Mouse (Mus musculus) hindbrain, embryonic 16.5 days (tissue): Measurements from ENCODE around the gene Crtac1. TPM values are rescaled to one million over a fixed set of nuclear protein-coding genes. Genes with fewer than 3 reads are reported as not detected.

Experiments used
- ATAC-seq: fragments of 200-750 bp; cut with Nextera tagmentation; 2 replicates; pipeline ENCODE4 v1.8.0; 2017; ENCODE audit warnings: moderate TSS enrichment, moderate library complexity
- H3K27ac ChIP-seq: fragments of 300-500 bp; sonication (generic); 2 replicates; pipeline ENCODE4 v1.5.1; 2014; ENCODE audit warnings: low read depth, mild to moderate bottlenecking, control low read depth, low read length, moderate library complexity
- H3K27me3 ChIP-seq: fragments of 300-500 bp; sonication (generic); replicated peaks from 2 replicates; pipeline ENCODE4 v1.6.1; 2014; ENCODE audit warnings: low read length; ENCODE audit not compliant: control insufficient read depth, insufficient read depth
- H3K36me3 ChIP-seq: fragments of 300-500 bp; sonication (generic); 2 replicates; pipeline ENCODE4 v1.6.1; 2014; ENCODE audit warnings: mild to moderate bottlenecking, low read length, moderate library complexity, mixed read lengths; ENCODE audit not compliant: control insufficient read depth, insufficient read depth
- H3K4me1 ChIP-seq: fragments of 300-500 bp; sonication (generic); 2 replicates; pipeline ENCODE4 v1.6.1; 2014; ENCODE audit warnings: low read depth, low read length; ENCODE audit not compliant: control insufficient read depth, insufficient read depth
- H3K4me2 ChIP-seq: fragments of 300-500 bp; sonication (generic); 2 replicates; pipeline ENCODE4 v1.6.1; 2014; ENCODE audit warnings: mild to moderate bottlenecking, low read length, control low read depth, moderate library complexity
- H3K4me3 ChIP-seq: fragments of 300-500 bp; sonication (generic); 2 replicates; pipeline ENCODE4 v1.5.1; 2014; ENCODE audit warnings: mild to moderate bottlenecking, low read length, control low read depth, moderate library complexity
- H3K9ac ChIP-seq: fragments of 300-500 bp; sonication (generic); 2 replicates; pipeline ENCODE4 v1.6.1; 2014; ENCODE audit warnings: low read depth, mild to moderate bottlenecking, control low read depth, low read length, moderate library complexity
- H3K9me3 ChIP-seq: fragments of 300-500 bp; sonication (generic); 2 replicates; pipeline ENCODE4 v1.6.1; 2014; ENCODE audit warnings: mild to moderate bottlenecking, low read length, moderate library complexity; ENCODE audit not compliant: control insufficient read depth
- WGBS: fragments of 180-500 bp; shearing (Covaris S2); extraction: QIAGEN DNeasy Blood & Tissue Kit; methylation state at CpG from one replicate; pipeline ENCODE4 v1.1.7; 2014; 5-methylcytosine and 5-hydroxymethylcytosine counted together
- polyA plus RNA-seq: library from polyadenylated mRNA; unstranded; fragments of >200 nt; fragmentation: Nextera tagmentation; extraction: Ambion mirVana; gene quantifications from 2 replicates; pipeline ENCODE4 v1.2.1, GENCODE M21; 2015

The Crtac1 gene
- polyA plus RNA-seq: 44.3 and 50.2 TPM in 2 replicates

DNA sequence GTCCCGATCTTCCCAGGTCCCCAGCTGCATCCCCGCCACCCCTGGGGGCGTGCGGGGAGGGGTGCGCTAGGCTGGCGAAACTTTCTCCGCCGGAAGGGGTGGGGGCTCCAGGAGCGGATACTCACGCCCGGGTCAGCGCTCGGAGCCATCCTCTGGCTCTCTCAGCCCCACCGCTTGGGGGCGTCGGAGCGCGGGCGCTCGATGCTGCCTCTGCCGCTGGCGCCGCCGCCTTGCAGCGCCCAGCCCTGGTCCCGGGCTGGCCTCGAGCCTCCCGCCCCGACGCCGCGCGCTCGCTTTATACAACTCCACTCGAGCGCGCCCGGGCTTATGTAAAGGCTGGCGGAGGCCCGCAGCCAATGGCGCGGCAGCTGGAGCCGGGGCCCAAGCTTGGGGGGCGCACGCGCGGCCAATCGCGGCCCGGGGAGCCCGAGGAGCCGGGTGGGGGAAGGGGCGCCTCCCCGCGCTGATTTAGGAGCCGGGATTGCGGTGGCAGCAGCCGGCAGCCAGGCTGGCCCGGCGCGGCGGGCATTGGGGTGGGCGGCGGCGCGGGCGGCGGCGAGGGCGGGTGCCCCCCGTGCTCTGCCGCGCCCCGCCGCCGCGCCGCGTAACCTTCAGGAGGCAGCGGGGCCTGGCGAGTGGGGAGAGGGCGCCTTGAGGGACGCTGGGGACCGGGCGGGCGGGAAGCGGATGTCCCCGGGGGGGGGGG, at the start of gene Crtac1:
Gene Crtac1, minus strand, starts transcription at position 299 of the 706 bp plus-strand sequence.
- H3K36me3 ChIP-seq: no peaks in the 10 kb centered on the region
- ATAC-seq: peak; percentile 94
- no peaks in the 10 kb centered on the region for H3K9me3 ChIP-seq
- 0% methylated on average over 55 of the region's 88 CpGs for WGBS
- H3K9ac ChIP-seq: peak within 1 kb of the TSS; percentile 89
- no peaks in the 10 kb centered on the region; the same call in 1 of the 2 replicates for H3K27me3 ChIP-seq
- peaks cover 17% of the 10 kb centered on the region for H3K4me1 ChIP-seq
- H3K4me3 ChIP-seq: peak within 1 kb of the TSS; percentile 62
- peak within 1 kb of the TSS; percentile 85 for H3K4me2 ChIP-seq
- H3K27ac ChIP-seq: peak within 1 kb of the TSS; percentile 90

DNA sequence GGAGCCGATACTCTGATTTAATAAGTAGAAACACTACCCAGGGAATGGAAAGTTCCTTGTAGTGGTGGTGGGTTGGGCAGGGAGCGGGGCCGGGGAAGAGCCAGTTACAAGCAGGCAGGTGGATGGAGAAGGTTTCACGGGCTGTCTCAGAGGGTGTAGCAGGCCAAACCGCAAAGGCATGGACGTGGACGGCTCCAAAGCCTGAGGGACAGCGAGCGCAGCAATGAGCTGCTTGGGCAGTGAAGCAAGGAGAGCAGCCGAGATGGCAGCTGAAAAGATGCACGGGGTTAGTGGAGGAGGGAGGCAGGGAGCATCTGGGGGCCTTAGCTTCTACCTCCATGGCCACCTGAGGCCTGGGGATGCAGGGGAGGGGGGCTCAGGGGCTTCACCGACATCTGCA, 46.7 kb upstream of the Crtac1 start:
- WGBS: 34% methylated on average over 12 of the region's 12 CpGs
- Histone ChIP-seq H3K4me1 (no peaks in the 10 kb centered on the region; the same call in 1 of the 2 replicates), H3K4me2 (no peak overlapping the region), H3K9me3 (no peaks in the 10 kb centered on the region), H3K27me3 (no peaks in the 10 kb centered on the region), H3K9ac (no peak overlapping the region), H3K36me3 (no peaks in the 10 kb centered on the region), H3K27ac (no peak overlapping the region), H3K4me3 (no peak overlapping the region)
- peak; percentile 42 for ATAC-seq

DNA sequence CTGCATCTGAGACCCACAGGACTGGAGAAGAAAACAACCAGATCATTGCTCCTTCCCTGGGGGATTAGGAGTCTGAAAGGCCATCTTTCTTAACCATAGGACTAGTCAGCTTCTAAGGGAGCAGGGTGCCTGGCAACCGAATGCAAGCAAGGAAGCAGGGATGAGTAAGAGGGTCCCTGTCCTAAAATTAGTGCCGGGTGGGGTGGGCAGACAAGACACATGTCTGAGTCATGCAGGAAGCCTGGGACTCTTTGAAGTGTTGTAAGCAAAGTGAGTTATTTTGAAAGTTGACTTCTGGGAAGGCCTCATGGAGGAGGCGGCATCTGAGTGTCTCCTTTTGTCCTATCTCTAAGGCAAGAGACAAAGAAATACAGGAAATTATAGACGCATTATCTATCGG, 46.2 kb upstream of the Crtac1 start:
- no peak overlapping the region for H3K4me2 ChIP-seq
- H3K27me3 ChIP-seq: no peaks in the 10 kb centered on the region
- H3K4me1 ChIP-seq: no peaks in the 10 kb centered on the region; the same call in 1 of the 2 replicates
- H3K9me3 ChIP-seq: no peaks in the 10 kb centered on the region
- H3K36me3 ChIP-seq: no peaks in the 10 kb centered on the region
- 80% methylated on average over 5 of the region's 5 CpGs for WGBS
- H3K27ac ChIP-seq: no peak overlapping the region
- ATAC-seq: no peak
- no peak overlapping the region for H3K4me3 ChIP-seq
- no peak overlapping the region for H3K9ac ChIP-seq

- 33% methylated on average over 11 of the region's 11 CpGs for WGBS
- Histone ChIP-seq H3K4me1 (no peaks in the 10 kb centered on the region; the same call in 1 of the 2 replicates), H3K4me2 (no peak overlapping the region), H3K4me3 (no peak overlapping the region), H3K36me3 (no peaks in the 10 kb centered on the region), H3K27me3 (no peaks in the 10 kb centered on the region), H3K9ac (no peak overlapping the region), H3K27ac (no peak overlapping the region), H3K9me3 (no peaks in the 10 kb centered on the region)
- ATAC-seq: no peak
These were observed 41.2 kb upstream of the Crtac1 start for GRCm38 (mm10) chr19:42472831-42473230.

GRCm38 (mm10) chr19:42471571-42471970, 40.0 kb upstream of the Crtac1 start:
- Histone ChIP-seq H3K27ac (no peak overlapping the region), H3K9me3 (no peaks in the 10 kb centered on the region), H3K4me3 (no peak overlapping the region), H3K27me3 (no peaks in the 10 kb centered on the region), H3K36me3 (no peaks in the 10 kb centered on the region), H3K4me2 (no peak overlapping the region), H3K4me1 (no peaks in the 10 kb centered on the region; the same call in 1 of the 2 replicates), H3K9ac (no peak overlapping the region)
- ATAC-seq: peak; percentile 61; the same call in 1 of the 2 replicates
- 35% methylated on average over 4 of the region's 4 CpGs for WGBS

DNA sequence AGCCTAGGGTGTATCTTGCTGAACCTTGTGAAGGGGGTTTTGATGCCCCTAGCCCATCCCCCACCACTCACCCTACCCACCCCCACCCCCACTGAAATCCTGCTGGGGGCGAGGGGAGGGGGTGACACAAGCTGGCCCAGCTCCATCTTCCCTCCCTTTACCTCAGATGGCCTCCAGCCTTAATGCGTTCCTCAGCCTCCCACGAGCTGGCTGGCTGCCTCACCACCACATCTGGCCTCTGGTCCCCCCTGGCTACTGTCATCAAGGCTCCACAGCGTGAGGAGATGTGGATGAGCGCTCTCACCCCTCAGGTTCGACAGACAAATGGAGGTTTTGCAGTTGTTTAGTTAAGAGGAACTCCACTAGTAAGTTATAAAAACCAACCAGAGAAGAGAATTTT, 30.3 kb upstream of the Crtac1 start:
- Histone ChIP-seq H3K9me3 (no peaks in the 10 kb centered on the region), H3K27me3 (no peaks in the 10 kb centered on the region; the same call in 1 of the 2 replicates), H3K4me3 (no peak overlapping the region), H3K9ac (no peak overlapping the region), H3K27ac (no peak overlapping the region), H3K36me3 (no peaks in the 10 kb centered on the region), H3K4me2 (no peak overlapping the region), H3K4me1 (no peaks in the 10 kb centered on the region)
- 30% methylated on average over 6 of the region's 6 CpGs for WGBS
- ATAC-seq: no peak

DNA sequence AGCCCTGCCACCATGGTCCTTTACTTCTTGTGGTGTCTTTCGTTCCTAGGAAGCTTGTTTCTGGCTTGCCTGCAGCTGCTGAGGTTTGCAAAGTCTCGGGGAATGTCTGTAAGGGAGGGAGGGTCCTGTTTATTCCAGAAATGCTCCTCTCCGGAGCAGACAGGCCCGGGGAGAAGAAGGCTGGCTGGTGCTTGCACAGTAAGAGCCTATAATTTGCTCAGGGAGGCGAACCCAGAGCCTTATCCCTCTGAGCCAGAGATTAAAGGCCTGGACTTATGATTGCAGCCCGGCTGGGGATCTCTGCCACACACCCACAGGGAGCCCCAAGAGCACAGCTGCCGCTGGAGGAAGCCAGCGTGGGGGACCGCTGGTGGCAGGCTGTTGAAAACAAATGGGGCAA, 29.8 kb upstream of the Crtac1 start:
- no peaks in the 10 kb centered on the region for H3K4me1 ChIP-seq
- no peak overlapping the region for H3K27ac ChIP-seq
- no peaks in the 10 kb centered on the region for H3K36me3 ChIP-seq
- H3K4me3 ChIP-seq: no peak overlapping the region
- no peak overlapping the region for H3K9ac ChIP-seq
- no peaks in the 10 kb centered on the region; the same call in 1 of the 2 replicates for H3K27me3 ChIP-seq
- 35% methylated on average over 9 of the region's 9 CpGs for WGBS
- no peak overlapping the region for H3K4me2 ChIP-seq
- no peaks in the 10 kb centered on the region for H3K9me3 ChIP-seq
- peak; percentile 40 for ATAC-seq

DNA sequence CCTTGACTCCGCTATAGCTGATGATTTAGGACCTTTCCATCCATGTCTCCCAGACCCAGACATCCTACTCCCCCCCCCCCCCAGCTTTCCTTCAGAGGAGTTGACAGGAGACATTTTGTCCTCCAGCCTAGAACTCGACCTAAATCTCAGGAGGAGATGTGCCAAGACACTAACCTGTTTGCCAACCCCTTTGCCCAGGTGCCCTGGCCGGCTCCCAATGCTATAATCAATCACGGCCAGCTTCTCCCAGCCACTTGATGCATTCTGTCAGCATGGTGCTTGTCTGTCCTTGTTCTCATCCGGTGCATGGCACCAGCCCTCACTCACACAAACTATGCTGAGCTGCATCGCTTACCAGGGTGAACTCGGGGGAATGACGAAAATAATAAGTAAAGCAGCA, 27.9 kb upstream of the Crtac1 start:
- 82% methylated on average over 8 of the region's 8 CpGs for WGBS

GRCm38 (mm10) chr19:42454481-42455236, 23.1 kb upstream of the Crtac1 start:
- no peaks in the 10 kb centered on the region for H3K4me1 ChIP-seq
- no peak overlapping the region for H3K9ac ChIP-seq
- H3K27me3 ChIP-seq: no peaks in the 10 kb centered on the region; the same call in 1 of the 2 replicates
- H3K27ac ChIP-seq: no peak overlapping the region
- H3K9me3 ChIP-seq: no peaks in the 10 kb centered on the region
- no peak overlapping the region for H3K4me2 ChIP-seq
- no peak for ATAC-seq
- H3K4me3 ChIP-seq: no peak overlapping the region
- no peaks in the 10 kb centered on the region for H3K36me3 ChIP-seq
- WGBS: 74% methylated on average over 6 of the region's 6 CpGs

More for the DNA sequence above, 27.9 kb upstream of the Crtac1 start:
- H3K9ac ChIP-seq: no peak overlapping the region
- H3K9me3 ChIP-seq: no peaks in the 10 kb centered on the region
- no peak for ATAC-seq
- no peaks in the 10 kb centered on the region for H3K4me1 ChIP-seq
- no peaks in the 10 kb centered on the region; the same call in 1 of the 2 replicates for H3K27me3 ChIP-seq
- no peaks in the 10 kb centered on the region for H3K36me3 ChIP-seq
- H3K4me3 ChIP-seq: no peak overlapping the region
- no peak overlapping the region for H3K4me2 ChIP-seq
- H3K27ac ChIP-seq: no peak overlapping the region
